Comparison of ENCODE assay signal across 10 mouse cellular contexts in the genomic region with DNA sequence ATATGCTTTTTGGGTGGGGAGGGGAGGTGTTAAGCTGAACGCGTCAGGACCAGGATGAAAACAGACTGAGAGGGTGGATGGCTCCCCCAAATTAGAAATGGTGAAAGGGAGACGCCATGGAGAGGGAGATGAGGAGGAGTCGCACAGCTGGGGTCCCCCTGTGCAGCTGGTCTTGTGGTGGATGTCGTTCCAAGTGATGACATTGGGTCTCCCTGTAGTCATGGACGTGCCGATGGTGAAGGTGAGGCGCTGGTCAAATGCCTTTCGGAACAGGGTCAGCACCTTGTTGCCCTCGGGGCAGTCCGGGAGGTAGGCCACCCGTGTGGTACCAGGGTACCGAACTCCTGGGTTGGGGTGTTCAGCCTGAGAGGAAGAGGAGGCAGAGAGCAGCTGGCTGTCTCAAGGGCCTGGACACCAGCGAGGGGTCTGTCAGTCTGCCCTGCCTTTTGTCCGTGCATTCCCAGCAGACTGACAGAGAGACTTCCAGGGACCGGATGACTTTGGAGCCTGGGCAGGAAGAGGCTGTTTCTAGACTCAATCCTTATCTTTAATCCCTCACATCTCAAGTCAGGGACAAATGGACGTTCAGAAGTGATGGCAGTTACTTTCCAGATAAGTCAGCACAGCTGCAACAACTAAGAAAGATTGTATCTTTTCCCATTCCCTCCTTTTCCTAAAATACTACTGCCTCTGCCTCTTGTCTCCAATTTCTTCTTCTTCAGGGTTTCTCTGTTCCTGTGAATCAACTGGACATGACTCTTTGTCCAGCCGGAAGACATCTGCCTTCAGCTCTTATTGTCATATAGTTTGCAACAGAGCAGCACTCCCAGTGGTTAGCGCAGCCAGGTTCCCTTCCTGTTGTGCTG. TPM values are rescaled to one million over a fixed set of nuclear protein-coding genes. Genes with fewer than 3 reads are reported as not detected.
DNase-seq lines count a peak whose midpoint lies in the region; ATAC-seq and TF ChIP-seq lines count a peak whose summit lies in the region.
"Had no signal": no experiment of that assay in that cellular context is flagged by ENCODE, and none has a peak within 500 bp of the region (broad histone marks: within the 10 kb centered on the region; RNA-seq: fewer than 3 reads in every experiment).

No protein-coding gene starts in this region.

- 59% methylated on average over 19 of the region's 19 CpGs for WGBS in liver, embryonic 11.5 days
- 57% methylated on average over 19 of the region's 19 CpGs for WGBS in liver, embryonic 13.5 days (ENCODE audit: insufficient replicate concordance)

- TF ChIP-seq CTCF in gastrocnemius, adult 2 months (IDR thresholded peaks at IDR 0.05) = no peak

- intact Hi-C loops in gastrocnemius, adult 2 months (cut with DNase I) = no loop called here
- intact Hi-C loops in gastrocnemius, postnatal 14 days (cut with DNase I; ENCODE audit: low total_unique reads) = no loop called here

- no peak for ATAC-seq in liver, embryonic 11.5 days (replicated peaks; ENCODE audit: low FRiP score)
- ATAC-seq in liver, embryonic 13.5 days (ENCODE audit: low read depth) = no peak

- H3K27ac ChIP-seq in gastrocnemius, adult 2 months = peak overlapping the region; percentile 90
- peak overlapping the region; percentile 86 for H3K27ac ChIP-seq in liver, embryonic 11.5 days (ENCODE audit: low read depth, low read length)
- H3K27ac ChIP-seq in liver, embryonic 13.5 days = peak overlapping the region; percentile 90
- H3K27ac ChIP-seq: hindbrain, embryonic 15.5 days had no signal

- H3K4me2 ChIP-seq in liver, embryonic 11.5 days = peak overlapping the region; percentile 92
- H3K4me2 ChIP-seq in liver, embryonic 13.5 days = peak overlapping the region; percentile 99
- H3K4me2 ChIP-seq: hindbrain, embryonic 15.5 days had no signal

- no peaks in the 10 kb centered on the region for H3K27me3 ChIP-seq in liver, embryonic 11.5 days (replicated peaks; ENCODE audit: control insufficient read depth, insufficient read depth, low read length)
- H3K27me3 ChIP-seq in liver, embryonic 13.5 days = no peaks in the 10 kb centered on the region
- H3K27me3 ChIP-seq: hindbrain, embryonic 15.5 days had no signal

- H3K36me3 ChIP-seq in liver, embryonic 11.5 days (ENCODE audit: control insufficient read depth, insufficient read depth, low read length) = peaks cover 8% of the 10 kb centered on the region
- peaks cover 10% of the 10 kb centered on the region; the same call in 1 of the 2 replicates for H3K36me3 ChIP-seq in liver, embryonic 13.5 days

- H3K9me3 ChIP-seq in liver, embryonic 11.5 days (ENCODE audit: control insufficient read depth, low read length) = no peaks in the 10 kb centered on the region
- no peaks in the 10 kb centered on the region for H3K9me3 ChIP-seq in liver, embryonic 13.5 days (replicated peaks)
- H3K9me3 ChIP-seq: hindbrain, embryonic 15.5 days had no signal

- peaks cover 56% of the 10 kb centered on the region for H3K4me1 ChIP-seq in liver, embryonic 11.5 days (replicated peaks; ENCODE audit: control insufficient read depth, insufficient read depth, low read length)
- peaks cover 87% of the 10 kb centered on the region for H3K4me1 ChIP-seq in liver, embryonic 13.5 days (replicated peaks)

- no peak for DNase-seq in gastrocnemius, adult 2 months
- no peak for DNase-seq in gastrocnemius, postnatal 14 days
- no peak for DNase-seq in liver, embryonic 11.5 days (ENCODE audit: low spot score)
- DNase-seq in liver (no peak), MN1 (ENCODE audit: low spot score) (peak; percentile 62)
- no peak for DNase-seq in liver, embryonic 13.5 days
- no peak for DNase-seq in embryo, embryonic 10.5 days (ENCODE audit: low spot score)
- no peak for DNase-seq in retina, embryonic 14.5 days (ENCODE audit: low spot score)

- H3K9ac ChIP-seq in liver, embryonic 11.5 days (ENCODE audit: low read depth, low read length) = peak overlapping the region; percentile 38; the same call in 1 of the 2 replicates
- H3K9ac ChIP-seq in liver, embryonic 13.5 days = peak overlapping the region; percentile 79
- H3K9ac ChIP-seq: hindbrain, embryonic 15.5 days had no signal

- H3K4me3 ChIP-seq in gastrocnemius, adult 2 months = peak overlapping the region; percentile 11; the same call in 1 of the 2 replicates
- peak overlapping the region; percentile 66 for H3K4me3 ChIP-seq in liver, embryonic 11.5 days (ENCODE audit: low read depth, low read length)
- no peak overlapping the region for H3K4me3 ChIP-seq in liver, embryonic 13.5 days (replicated peaks)
- H3K4me3 ChIP-seq: hindbrain, embryonic 15.5 days had no signal

RNA-seq across cellular contexts. Expression of gene Arhgef25, which starts 1.5 kb away (rescaled TPM):
- total RNA-seq in gastrocnemius, adult 2 months (2021) = 1 to 10 TPM; 8.5 to 8.8 TPM
- 10 to 100 TPM; 13.9 to 14.4 TPM for total RNA-seq in gastrocnemius, postnatal 14 days (2021)
- 28.3 and 30.2 TPM in 2 replicates for polyA plus RNA-seq in liver, embryonic 11.5 days (2014; fragmentation: Nextera tagmentation; extraction: Ambion mirVana)
- 8.1 and 8.2 TPM in 2 replicates for polyA plus RNA-seq in liver, embryonic 13.5 days (2015; fragmentation: Nextera tagmentation; extraction: Ambion mirVana)
- total RNA-seq: monocyte, adult 5-6 weeks had no signal

RNA-seq across cellular contexts. Expression of gene Dtx3, which starts 4.1 kb away (rescaled TPM):
- total RNA-seq in gastrocnemius, adult 2 months (2021) = 10 to 100 TPM; 20.8 to 25.6 TPM
- 10 to 100 TPM; 22.2 to 24.8 TPM for total RNA-seq in gastrocnemius, postnatal 14 days (2021)
- polyA plus RNA-seq in liver, embryonic 11.5 days (2014; fragmentation: Nextera tagmentation; extraction: Ambion mirVana) = 64.0 and 70.8 TPM in 2 replicates
- polyA plus RNA-seq in liver, embryonic 13.5 days (2015; fragmentation: Nextera tagmentation; extraction: Ambion mirVana) = 16.8 and 19.3 TPM in 2 replicates

RNA-seq across cellular contexts. Expression of gene Slc26a10, which starts 11.0 kb away (rescaled TPM):
- total RNA-seq in gastrocnemius, adult 2 months (2021) = 1 to 10 TPM; 4.1 to 5.4 TPM
- 1 to 10 TPM; 3.7 to 7.6 TPM for total RNA-seq in gastrocnemius, postnatal 14 days (2021)
- polyA plus RNA-seq in liver, embryonic 11.5 days (2014; fragmentation: Nextera tagmentation; extraction: Ambion mirVana) = 3.6 and 5.2 TPM in 2 replicates
- 1.8 and 2.1 TPM in 2 replicates for polyA plus RNA-seq in liver, embryonic 13.5 days (2015; fragmentation: Nextera tagmentation; extraction: Ambion mirVana)

RNA-seq across cellular contexts. Expression of gene Pip4k2c, which starts 20.0 kb away (rescaled TPM):
- total RNA-seq in gastrocnemius, adult 2 months (2021) = 1 to 10 TPM; 7.6 to 7.9 TPM
- 1 to 10 TPM; 6.3 to 7.6 TPM for total RNA-seq in gastrocnemius, postnatal 14 days (2021)
- polyA plus RNA-seq in liver, embryonic 11.5 days (2014; fragmentation: Nextera tagmentation; extraction: Ambion mirVana) = 43.1 and 43.4 TPM in 2 replicates
- 39.8 and 45.8 TPM in 2 replicates for polyA plus RNA-seq in liver, embryonic 13.5 days (2015; fragmentation: Nextera tagmentation; extraction: Ambion mirVana)

RNA-seq across cellular contexts. Expression of gene B4galnt1, which starts 26.4 kb away (rescaled TPM):
- under 1 TPM; 0.66 to 0.89 TPM for total RNA-seq in gastrocnemius, adult 2 months (2021)
- 1 to 10 TPM; 1.5 to 1.9 TPM for total RNA-seq in gastrocnemius, postnatal 14 days (2021)
- 21.6 and 26.3 TPM in 2 replicates for polyA plus RNA-seq in liver, embryonic 11.5 days (2014; fragmentation: Nextera tagmentation; extraction: Ambion mirVana)
- 9.3 and 11.0 TPM in 2 replicates for polyA plus RNA-seq in liver, embryonic 13.5 days (2015; fragmentation: Nextera tagmentation; extraction: Ambion mirVana)
